Mouse (Mus musculus): ENCODE data around the gene Cd52.

GRCm38 (mm10) chr4:134110653-134111052 lies 15.8 kb upstream of the Cd52 start:
- TF ChIP-seq GATA1 (IDR thresholded peaks at IDR 0.05; ENCODE audit: borderline replicate concordance, low read length): no peak
- TF ChIP-seq FLI1 (IDR thresholded peaks at IDR 0.05; ENCODE audit: low read length): no peak

Measured in megakaryocyte, embryonic 14.5 days (primary cell).